Mouse (Mus musculus) neural tube, embryonic 13.5 days (tissue): ENCODE data around the gene Nras. TPM values are rescaled to one million over a fixed set of nuclear protein-coding genes. Genes with fewer than 3 reads are reported as not detected.

Source experiments
- ATAC-seq: fragments of 200-750 bp; cut with Nextera tagmentation; 2 replicates; pipeline ENCODE4 v1.8.0; 2017; ENCODE audit warnings: low read depth, mild to moderate bottlenecking, moderate TSS enrichment, moderate library complexity
- H3K27ac ChIP-seq: fragments of 300-500 bp; sonication (generic); replicated peaks from 2 replicates; pipeline ENCODE4 v1.5.1; 2015; ENCODE audit warnings: moderate library complexity, mild to moderate bottlenecking, inconsistent platforms
- H3K27me3 ChIP-seq: fragments of 300-500 bp; sonication (generic); 2 replicates; pipeline ENCODE4 v1.6.1; 2015; ENCODE audit warnings: mild to moderate bottlenecking, inconsistent platforms
- H3K36me3 ChIP-seq: fragments of 300-500 bp; sonication (generic); 2 replicates; pipeline ENCODE4 v1.6.1; 2015; ENCODE audit warnings: mild to moderate bottlenecking, inconsistent platforms
- H3K4me1 ChIP-seq: fragments of 300-500 bp; sonication (generic); replicated peaks from 2 replicates; pipeline ENCODE4 v1.6.1; 2015; ENCODE audit warnings: inconsistent platforms
- H3K4me2 ChIP-seq: fragments of 300-500 bp; sonication (generic); 2 replicates; pipeline ENCODE4 v1.6.1; 2015; ENCODE audit warnings: inconsistent platforms, mild to moderate bottlenecking, moderate library complexity
- H3K4me3 ChIP-seq: fragments of 300-500 bp; sonication (generic); 2 replicates; pipeline ENCODE4 v1.5.1; 2015; ENCODE audit warnings: mild to moderate bottlenecking, inconsistent platforms
- H3K9ac ChIP-seq: fragments of 300-500 bp; sonication (generic); 2 replicates; pipeline ENCODE4 v1.6.1; 2015; ENCODE audit warnings: moderate library complexity, mild to moderate bottlenecking, inconsistent platforms
- H3K9me3 ChIP-seq: fragments of 300-500 bp; sonication (generic); 2 replicates; pipeline ENCODE4 v1.6.1; 2016; ENCODE audit warnings: inconsistent platforms
- WGBS: fragments of 180-500 bp; shearing (Covaris S2); methylation state at CpG from one replicate; pipeline ENCODE4 v1.1.7; 2015; 5-methylcytosine and 5-hydroxymethylcytosine counted together
- polyA plus RNA-seq: library from polyadenylated mRNA; unstranded; fragments of >200 nt; fragmentation: Nextera tagmentation; extraction: Ambion mirVana; gene quantifications from 2 replicates; pipeline ENCODE4 v1.2.1, GENCODE M21; 2015

Gene Nras
- polyA plus RNA-seq, 1 experiment from 2014 or later, result 103 TPM

GRCm38 (mm10) chr3:103068971-103069370, 10.9 kb downstream of the Nras start:
- WGBS, result 94% methylated on average over 6 of the region's 6 CpGs
- Histone ChIP-seq H3K4me3 (no peak overlapping the region), H3K4me2 (no peak overlapping the region), H3K27me3 (no peaks in the 10 kb centered on the region), H3K36me3 (peaks cover 51% of the 10 kb centered on the region), H3K27ac (no peak overlapping the region), H3K9ac (no peak overlapping the region), H3K4me1 (no peaks in the 10 kb centered on the region), H3K9me3 (no peaks in the 10 kb centered on the region)
- ATAC-seq, result no peak

- WGBS, result 75% methylated on average over 5 of the region's 5 CpGs
- H3K9me3 ChIP-seq, result no peaks in the 10 kb centered on the region
- no peak within 1 kb of the TSS for H3K9ac ChIP-seq
- peaks cover 7% of the 10 kb centered on the region for H3K36me3 ChIP-seq
- no peaks in the 10 kb centered on the region for H3K4me1 ChIP-seq
- no peak within 1 kb of the TSS for H3K4me3 ChIP-seq
- H3K27ac ChIP-seq, result no peak within 1 kb of the TSS
- H3K27me3 ChIP-seq, result no peaks in the 10 kb centered on the region
- no peak within 1 kb of the TSS for H3K4me2 ChIP-seq
- no peak for ATAC-seq
Observed at GRCm38 (mm10) chr3:103073771-103074170, 15.7 kb downstream of the Nras start, which contains the start of gene Ampd1. Gene Ampd1, plus strand, starts transcription at chr3:103074014.

GRCm38 (mm10) chr3:103075871-103076270, 17.8 kb downstream of the Nras start:
- Histone ChIP-seq H3K9ac (no peak overlapping the region), H3K4me3 (no peak overlapping the region), H3K27ac (no peak overlapping the region), H3K36me3 (no peaks in the 10 kb centered on the region), H3K4me1 (no peaks in the 10 kb centered on the region), H3K9me3 (no peaks in the 10 kb centered on the region), H3K4me2 (no peak overlapping the region), H3K27me3 (no peaks in the 10 kb centered on the region)
- ATAC-seq, result no peak
- 88% methylated on average over 9 of the region's 9 CpGs for WGBS

GRCm38 (mm10) chr3:103076476-103076875, 18.4 kb downstream of the Nras start:
- Histone ChIP-seq H3K4me2 (no peak overlapping the region), H3K9me3 (no peaks in the 10 kb centered on the region), H3K4me3 (no peak overlapping the region), H3K27ac (no peak overlapping the region), H3K4me1 (no peaks in the 10 kb centered on the region), H3K9ac (no peak overlapping the region), H3K27me3 (no peaks in the 10 kb centered on the region), H3K36me3 (no peaks in the 10 kb centered on the region)
- WGBS, result 94% methylated on average over 9 of the region's 9 CpGs
- ATAC-seq, result no peak

- Histone ChIP-seq H3K27me3 (no peaks in the 10 kb centered on the region), H3K4me1 (no peaks in the 10 kb centered on the region), H3K4me2 (no peak overlapping the region), H3K36me3 (no peaks in the 10 kb centered on the region), H3K9ac (no peak overlapping the region), H3K4me3 (no peak overlapping the region), H3K9me3 (no peaks in the 10 kb centered on the region), H3K27ac (no peak overlapping the region)
- WGBS, result 91% methylated on average over 9 of the region's 9 CpGs
- ATAC-seq, result no peak
Observed at GRCm38 (mm10) chr3:103079301-103079700, 21.2 kb downstream of the Nras start.

- no peaks in the 10 kb centered on the region for H3K27me3 ChIP-seq
- no peak overlapping the region for H3K4me3 ChIP-seq
- ATAC-seq, result no peak
- no peaks in the 10 kb centered on the region for H3K36me3 ChIP-seq
- WGBS, result 64% methylated on average over 11 of the region's 11 CpGs
- H3K4me2 ChIP-seq, result no peak overlapping the region
- no peak overlapping the region for H3K27ac ChIP-seq
- no peak overlapping the region for H3K9ac ChIP-seq
- no peaks in the 10 kb centered on the region for H3K4me1 ChIP-seq
- H3K9me3 ChIP-seq, result no peaks in the 10 kb centered on the region
Observed at GRCm38 (mm10) chr3:103081051-103081450, 23.0 kb downstream of the Nras start.

- Histone ChIP-seq H3K27me3 (no peaks in the 10 kb centered on the region), H3K9ac (no peak overlapping the region), H3K4me2 (no peak overlapping the region), H3K4me1 (no peaks in the 10 kb centered on the region), H3K9me3 (no peaks in the 10 kb centered on the region), H3K4me3 (no peak overlapping the region), H3K27ac (no peak overlapping the region), H3K36me3 (no peaks in the 10 kb centered on the region)
- 89% methylated on average over 17 of the region's 17 CpGs for WGBS
- ATAC-seq, result no peak
Observed at GRCm38 (mm10) chr3:103081861-103082453, 23.9 kb downstream of the Nras start.

- Histone ChIP-seq H3K4me3 (no peak overlapping the region), H3K27ac (no peak overlapping the region), H3K36me3 (no peaks in the 10 kb centered on the region), H3K9me3 (no peaks in the 10 kb centered on the region), H3K4me2 (no peak overlapping the region), H3K27me3 (no peaks in the 10 kb centered on the region), H3K4me1 (no peaks in the 10 kb centered on the region), H3K9ac (no peak overlapping the region)
- ATAC-seq, result no peak
- 90% methylated on average over 5 of the region's 5 CpGs for WGBS
Observed at GRCm38 (mm10) chr3:103082761-103083160, 24.7 kb downstream of the Nras start.

GRCm38 (mm10) chr3:103085986-103086385, 27.9 kb downstream of the Nras start:
- Histone ChIP-seq H3K4me2 (no peak overlapping the region), H3K9ac (no peak overlapping the region), H3K36me3 (no peaks in the 10 kb centered on the region), H3K4me3 (no peak overlapping the region), H3K4me1 (no peaks in the 10 kb centered on the region), H3K9me3 (no peaks in the 10 kb centered on the region), H3K27ac (no peak overlapping the region), H3K27me3 (no peaks in the 10 kb centered on the region)
- no peak for ATAC-seq
- WGBS, result 69% methylated on average over 3 of the region's 3 CpGs

GRCm38 (mm10) chr3:103091753-103092152, 33.7 kb downstream of the Nras start:
- WGBS, result 100% methylated on average over 2 of the region's 2 CpGs
- Histone ChIP-seq H3K9ac (no peak overlapping the region), H3K9me3 (no peaks in the 10 kb centered on the region), H3K4me3 (no peak overlapping the region), H3K36me3 (no peaks in the 10 kb centered on the region), H3K4me1 (no peaks in the 10 kb centered on the region), H3K27ac (no peak overlapping the region), H3K27me3 (no peaks in the 10 kb centered on the region), H3K4me2 (no peak overlapping the region)
- ATAC-seq, result no peak

- no peak for ATAC-seq
- Histone ChIP-seq H3K4me3 (no peak overlapping the region), H3K27me3 (peaks cover 34% of the 10 kb centered on the region), H3K36me3 (no peaks in the 10 kb centered on the region), H3K4me2 (no peak overlapping the region), H3K9ac (no peak overlapping the region), H3K9me3 (no peaks in the 10 kb centered on the region), H3K27ac (no peak overlapping the region), H3K4me1 (peaks cover 17% of the 10 kb centered on the region)
- WGBS, result 78% methylated on average over 23 of the region's 23 CpGs
Observed at GRCm38 (mm10) chr3:103098662-103099061, 40.6 kb downstream of the Nras start.

GRCm38 (mm10) chr3:103099667-103100066, 41.6 kb downstream of the Nras start:
- H3K27ac ChIP-seq, result no peak overlapping the region
- H3K4me2 ChIP-seq, result no peak overlapping the region
- H3K4me3 ChIP-seq, result no peak overlapping the region
- no peak overlapping the region for H3K9ac ChIP-seq
- ATAC-seq, result no peak
- H3K4me1 ChIP-seq, result peaks cover 17% of the 10 kb centered on the region
- H3K36me3 ChIP-seq, result no peaks in the 10 kb centered on the region
- 82% methylated on average over 6 of the region's 6 CpGs for WGBS
- no peaks in the 10 kb centered on the region for H3K9me3 ChIP-seq
- peaks cover 44% of the 10 kb centered on the region for H3K27me3 ChIP-seq

GRCm38 (mm10) chr3:103100735-103101134, 42.6 kb downstream of the Nras start:
- no peaks in the 10 kb centered on the region for H3K36me3 ChIP-seq
- H3K4me3 ChIP-seq, result no peak overlapping the region
- H3K4me1 ChIP-seq, result peaks cover 17% of the 10 kb centered on the region
- ATAC-seq, result no peak
- H3K4me2 ChIP-seq, result no peak overlapping the region
- no peaks in the 10 kb centered on the region for H3K9me3 ChIP-seq
- no peak overlapping the region for H3K9ac ChIP-seq
- no peak overlapping the region for H3K27ac ChIP-seq
- H3K27me3 ChIP-seq, result peaks cover 49% of the 10 kb centered on the region
- 71% methylated on average over 2 of the region's 2 CpGs for WGBS
